Mouse (Mus musculus): ENCODE results near the gene Tmcc3.

Tmcc3 gene

GRCm38 (mm10) chr10:94371293-94371692 lies 59.5 kb downstream of the Tmcc3 start:
- no peak for DNase-seq

GRCm38 (mm10) chr10:94376941-94377340 lies 65.2 kb downstream of the Tmcc3 start:
- no peak for DNase-seq

- no peak for DNase-seq
Observed at GRCm38 (mm10) chr10:94377844-94378243, 66.1 kb downstream of the Tmcc3 start.

GRCm38 (mm10) chr10:94378383-94378782 lies 66.6 kb downstream of the Tmcc3 start:
- DNase-seq, result peak; percentile 87

GRCm38 (mm10) chr10:94380082-94380481 lies 68.3 kb downstream of the Tmcc3 start:
- DNase-seq, result no peak

GRCm38 (mm10) chr10:94380662-94381392 lies 69.1 kb downstream of the Tmcc3 start:
- DNase-seq, result peak; percentile 84

GRCm38 (mm10) chr10:94381393-94381740 lies 69.6 kb downstream of the Tmcc3 start:
- DNase-seq, result no peak

- DNase-seq, result no peak
Observed at GRCm38 (mm10) chr10:94382618-94383017, 70.9 kb downstream of the Tmcc3 start.

- DNase-seq, result no peak
Observed at GRCm38 (mm10) chr10:94383565-94383964, 71.8 kb downstream of the Tmcc3 start.

GRCm38 (mm10) chr10:94389219-94389618 lies 77.5 kb downstream of the Tmcc3 start:
- no peak for DNase-seq

GRCm38 (mm10) chr10:94391049-94391448 lies 79.3 kb downstream of the Tmcc3 start:
- DNase-seq, result peak; percentile 47

GRCm38 (mm10) chr10:94394286-94394685 lies 82.5 kb downstream of the Tmcc3 start:
- DNase-seq, result no peak

- peak; percentile 46 for DNase-seq
Observed at GRCm38 (mm10) chr10:94397833-94398596, 86.3 kb downstream of the Tmcc3 start.

- DNase-seq, result no peak
Observed at GRCm38 (mm10) chr10:94400895-94401294, 89.1 kb downstream of the Tmcc3 start.

- peak; percentile 71 for DNase-seq
Observed at GRCm38 (mm10) chr10:94405456-94405855, 93.7 kb downstream of the Tmcc3 start.

- DNase-seq, result no peak
Observed at GRCm38 (mm10) chr10:94406821-94407220, 95.1 kb downstream of the Tmcc3 start.

- DNase-seq, result peak; percentile 70
Observed at GRCm38 (mm10) chr10:94408356-94409146, 96.8 kb downstream of the Tmcc3 start.

GRCm38 (mm10) chr10:94409661-94410060 lies 97.9 kb downstream of the Tmcc3 start:
- no peak for DNase-seq

- DNase-seq, result no peak
Observed at GRCm38 (mm10) chr10:94411594-94411993, 99.8 kb downstream of the Tmcc3 start.

GRCm38 (mm10) chr10:94413770-94414651 lies 102.3 kb downstream of the Tmcc3 start:
- peak; percentile 26 for DNase-seq

- DNase-seq, result no peak
Observed at GRCm38 (mm10) chr10:94415950-94416844, 104.4 kb downstream of the Tmcc3 start.
